Comparison of ENCODE assay signal across 16 mouse cellular contexts in genomic region chr3:63897177-63897576, GRCm38 (mm10). TPM values are rescaled to one million over a fixed set of nuclear protein-coding genes. Genes with fewer than 3 reads are reported as not detected.
DNase-seq lines count a peak whose midpoint lies in the region; ATAC-seq and TF ChIP-seq lines count a peak whose summit lies in the region.
"Had no signal": no experiment of that assay in that cellular context is flagged by ENCODE, and none has a peak within 500 bp of the region (broad histone marks: within the 10 kb centered on the region; RNA-seq: fewer than 3 reads in every experiment).

No protein-coding gene starts in this region.

- intact Hi-C loops in gastrocnemius, adult 2 months (cut with DNase I), result no loop called here

- no peak for ATAC-seq in hindbrain, embryonic 13.5 days (ENCODE audit: low FRiP score)
- no peak for ATAC-seq in midbrain, embryonic 16.5 days
- ATAC-seq in erythroblast, adult 5-6 weeks (replicated peaks; ENCODE audit: low FRiP score, poor library complexity, severe bottlenecking), result no peak

- peak overlapping the region; percentile 87 for H3K4me3 ChIP-seq in embryonic facial prominence, embryonic 10.5 days
- H3K4me3 ChIP-seq in hindbrain, embryonic 13.5 days, result peak overlapping the region; percentile 83; the same call in 1 of the 2 replicates
- H3K4me3 ChIP-seq in midbrain, embryonic 16.5 days (ENCODE audit: low read depth, low read length), result no peak overlapping the region
- H3K4me3 ChIP-seq in gastrocnemius, adult 2 months, result no peak overlapping the region
- H3K4me3 ChIP-seq: heart, embryonic 10.5 days; liver, embryonic 15.5 days had no signal

- no peaks in the 10 kb centered on the region for H3K36me3 ChIP-seq in embryonic facial prominence, embryonic 10.5 days (replicated peaks)
- H3K36me3 ChIP-seq in hindbrain, embryonic 13.5 days, result no peaks in the 10 kb centered on the region
- H3K36me3 ChIP-seq in midbrain, embryonic 16.5 days (ENCODE audit: control insufficient read depth, insufficient read depth, low read length), result no peaks in the 10 kb centered on the region
- H3K36me3 ChIP-seq: heart, embryonic 10.5 days; liver, embryonic 15.5 days had no signal

- H3K9ac ChIP-seq in hindbrain, embryonic 13.5 days, result no peak overlapping the region
- no peak overlapping the region for H3K9ac ChIP-seq in midbrain, embryonic 16.5 days (ENCODE audit: low read depth, low read length)
- H3K9ac ChIP-seq: liver, embryonic 15.5 days had no signal

- peaks cover 4% of the 10 kb centered on the region; the same call in 1 of the 2 replicates for H3K27me3 ChIP-seq in embryonic facial prominence, embryonic 10.5 days (replicated peaks; ENCODE audit: low read depth, poor library complexity, severe bottlenecking)
- H3K27me3 ChIP-seq in hindbrain, embryonic 13.5 days, result no peaks in the 10 kb centered on the region
- no peaks in the 10 kb centered on the region for H3K27me3 ChIP-seq in midbrain, embryonic 16.5 days (ENCODE audit: control insufficient read depth, insufficient read depth, low read depth, low read length)

- 33% methylated on average over 1 of the region's 1 CpGs for WGBS in embryonic facial prominence, embryonic 10.5 days
- 12% methylated on average over 1 of the region's 1 CpGs for WGBS in hindbrain, embryonic 13.5 days
- 3% methylated on average over 1 of the region's 1 CpGs for WGBS in midbrain, embryonic 16.5 days

- H3K4me1 ChIP-seq in embryonic facial prominence, embryonic 10.5 days, result peaks cover 39% of the 10 kb centered on the region
- H3K4me1 ChIP-seq in hindbrain, embryonic 13.5 days (replicated peaks), result peaks cover 30% of the 10 kb centered on the region
- peaks cover 18% of the 10 kb centered on the region for H3K4me1 ChIP-seq in midbrain, embryonic 16.5 days (ENCODE audit: control insufficient read depth, insufficient read depth, low read length)

- H3K9me3 ChIP-seq in embryonic facial prominence, embryonic 10.5 days, result no peaks in the 10 kb centered on the region
- no peaks in the 10 kb centered on the region for H3K9me3 ChIP-seq in hindbrain, embryonic 13.5 days
- no peaks in the 10 kb centered on the region for H3K9me3 ChIP-seq in midbrain, embryonic 16.5 days (replicated peaks; ENCODE audit: control insufficient read depth, low read length, poor library complexity, severe bottlenecking)
- H3K9me3 ChIP-seq: heart, embryonic 10.5 days; liver, embryonic 15.5 days had no signal

- peak; percentile 35 for DNase-seq in MN1 (ENCODE audit: low spot score)
- no peak for DNase-seq in embryonic facial prominence, embryonic 10.5 days (ENCODE audit: low spot score)
- no peak for DNase-seq in gastrocnemius, adult 2 months
- no peak for DNase-seq in adrenal gland, adult 18-20 months (ENCODE audit: low spot score in 2 of 2)
- DNase-seq: adrenal gland, postnatal 25 days; cerebellum, adult 11-12 months; left cerebral cortex, postnatal 4 days; lung, postnatal 4 days; right cerebral cortex, postnatal 14 days had no signal

- no peak overlapping the region for H3K27ac ChIP-seq in embryonic facial prominence, embryonic 10.5 days (replicated peaks)
- H3K27ac ChIP-seq in hindbrain, embryonic 13.5 days, result no peak overlapping the region
- H3K27ac ChIP-seq in midbrain, embryonic 16.5 days (ENCODE audit: low read length), result no peak overlapping the region
- H3K27ac ChIP-seq in gastrocnemius, adult 2 months, result no peak overlapping the region
- H3K27ac ChIP-seq: heart, embryonic 10.5 days; layer of hippocampus, adult 2 months; liver, embryonic 15.5 days had no signal

- TF ChIP-seq CTCF in gastrocnemius, adult 2 months (IDR thresholded peaks at IDR 0.05), result no peak

- peak overlapping the region; percentile 82 for H3K4me2 ChIP-seq in hindbrain, embryonic 13.5 days
- H3K4me2 ChIP-seq in midbrain, embryonic 16.5 days (ENCODE audit: low read length), result peak overlapping the region; percentile 93
- H3K4me2 ChIP-seq: liver, embryonic 15.5 days had no signal

RNA-seq across cellular contexts. Expression of gene Plch1, which starts 2.1 kb away (rescaled TPM):
- polyA plus RNA-seq in embryonic facial prominence, embryonic 10.5 days (2016; fragmentation: Nextera tagmentation; extraction: Ambion mirVana), result 10.5 and 19.0 TPM in 2 replicates
- polyA plus RNA-seq in hindbrain, embryonic 13.5 days (2015; fragmentation: Nextera tagmentation; extraction: Ambion mirVana), result 11.1 and 12.2 TPM in 2 replicates
- 11.8 and 11.9 TPM in 2 replicates for polyA plus RNA-seq in midbrain, embryonic 16.5 days (2015; fragmentation: Nextera tagmentation; extraction: Ambion mirVana)
- not detected for total RNA-seq in gastrocnemius, adult 2 months (2021)
- total RNA-seq in adrenal gland, adult 18-20 months (2021), result under 1 TPM in 1 of 2 experiments, not detected in 1; 0.06 TPM
- not detected in 2 replicates for total RNA-seq in erythroblast, adult 5-6 weeks (2015; ENCODE audit: low replicate concordance)
- not detected in 2 replicates for total RNA-seq in erythroblast, adult 5-6 weeks (2017; ENCODE audit: low replicate concordance)
- total RNA-seq: adrenal gland, postnatal 25 days; neutrophil, adult 5-6 weeks had no signal

RNA-seq across cellular contexts. Expression of gene E130311K13Rik, which starts 32.1 kb away (rescaled TPM):
- polyA plus RNA-seq in embryonic facial prominence, embryonic 10.5 days (2016; fragmentation: Nextera tagmentation; extraction: Ambion mirVana), result 2.0 and 2.9 TPM in 2 replicates
- 5.3 and 6.4 TPM in 2 replicates for polyA plus RNA-seq in hindbrain, embryonic 13.5 days (2015; fragmentation: Nextera tagmentation; extraction: Ambion mirVana)
- polyA plus RNA-seq in midbrain, embryonic 16.5 days (2015; fragmentation: Nextera tagmentation; extraction: Ambion mirVana), result 7.7 and 8.3 TPM in 2 replicates
- 1 to 10 TPM; 5.9 to 6.4 TPM for total RNA-seq in gastrocnemius, adult 2 months (2021)
- total RNA-seq in adrenal gland, adult 18-20 months (2021), result 1 to 10 TPM; 7.0 to 8.1 TPM
- total RNA-seq in erythroblast, adult 5-6 weeks (2015; ENCODE audit: low replicate concordance), result 2.3 TPM in 1 of 2 replicates, not detected in the other
- 0.98 and 2.5 TPM in 2 replicates for total RNA-seq in erythroblast, adult 5-6 weeks (2017; ENCODE audit: low replicate concordance)

Comparison
In these comparisons a context has a peak if more than half of its experiments do, and no peak if none do; other contexts are left out.
1. H3K4me3 ChIP-seq: peak in embryonic facial prominence, embryonic 10.5 days (single experiment) and hindbrain, embryonic 13.5 days (single experiment); none in midbrain, embryonic 16.5 days (single experiment) and gastrocnemius, adult 2 months (single experiment).